In genomic region chr8:94787524-94788501, GRCm38 (mm10) we compare ENCODE assay signal across 8 mouse cellular contexts. TPM values are rescaled to one million over a fixed set of nuclear protein-coding genes. Genes with fewer than 3 reads are reported as not detected.
DNase-seq lines count a peak whose midpoint lies in the region; ATAC-seq and TF ChIP-seq lines count a peak whose summit lies in the region.

No protein-coding gene starts in this region.

- 44% methylated on average over 15 of the region's 15 CpGs for WGBS in kidney, postnatal 0 days

- H3K4me3 ChIP-seq in kidney, postnatal 0 days (replicated peaks; ENCODE audit: low read depth, low read length): no peak overlapping the region
- H3K4me3 ChIP-seq in myocyte: no peak overlapping the region

- H3K9me3 ChIP-seq in kidney, postnatal 0 days (replicated peaks; ENCODE audit: low read length): no peaks in the 10 kb centered on the region

- intact Hi-C loops in left cerebral cortex, postnatal 14 days (cut with DNase I): no loop called here

- no peaks in the 10 kb centered on the region for H3K36me3 ChIP-seq in kidney, postnatal 0 days (ENCODE audit: insufficient read depth, low read length)
- H3K36me3 ChIP-seq in myocyte (ENCODE audit: control insufficient read depth, insufficient read depth): no peaks in the 10 kb centered on the region

- H3ac ChIP-seq in myocyte (ENCODE audit: control insufficient read depth, insufficient read length): no peak overlapping the region

- H3K79me2 ChIP-seq in myocyte (ENCODE audit: control insufficient read depth, insufficient read depth): no peaks in the 10 kb centered on the region

- H3K9ac ChIP-seq in kidney, postnatal 0 days (ENCODE audit: low read depth, low read length): no peak overlapping the region

- H3K4me2 ChIP-seq in kidney, postnatal 0 days (ENCODE audit: low read length): no peak overlapping the region
- peak overlapping the region; percentile 59 for H3K4me2 ChIP-seq in myocyte (ENCODE audit: low read depth)

- ATAC-seq in erythroblast, adult 5-6 weeks (replicated peaks; ENCODE audit: low FRiP score, poor library complexity, severe bottlenecking): peak; percentile 81
- ATAC-seq in kidney, postnatal 0 days (replicated peaks; ENCODE audit: low FRiP score, low read depth): peak; percentile 59

- H3K4me1 ChIP-seq in kidney, postnatal 0 days (replicated peaks; ENCODE audit: insufficient read depth, low read length): 0 out of 2 replicates have a peak, but pooled peaks cover 8% of the 10 kb centered on the region

- peak; percentile 57 for DNase-seq in ovary, adult 18-20 months (ENCODE audit: low spot score)
- no peak for DNase-seq in ovary, postnatal 14 days (ENCODE audit: low spot score)
- DNase-seq in kidney, postnatal 0 days (ENCODE audit: low spot score): peak; percentile 79
- no peak for DNase-seq in cerebellum, postnatal 4 days (ENCODE audit: low spot score in 2 of 2)
- DNase-seq in left cerebral cortex, postnatal 14 days (ENCODE audit: low spot score in 2 of 2): no peak
- DNase-seq in embryo, embryonic 10 days (ENCODE audit: low spot score): no peak

- peak overlapping the region; percentile 38 for H3K27ac ChIP-seq in kidney, postnatal 0 days

- no peak for TF ChIP-seq POLR2A in myocyte (IDR thresholded peaks at IDR 0.05; ENCODE audit: insufficient read length, low read depth)

- TF ChIP-seq CTCF in kidney, postnatal 0 days (IDR thresholded peaks at IDR 0.05; ENCODE audit: low read depth): no peak

- no peaks in the 10 kb centered on the region for H3K27me3 ChIP-seq in kidney, postnatal 0 days (ENCODE audit: insufficient read depth, low read length)
- no peaks in the 10 kb centered on the region for H3K27me3 ChIP-seq in myocyte (ENCODE audit: control insufficient read depth, insufficient read depth, insufficient read length)

TF ChIP-seq in myocyte, 11 proteins besides CTCF, POLR2A, EP300 and RAD21:
- TF ChIP-seq USF1 (IDR thresholded peaks at IDR 0.05; ENCODE audit: low read depth) (peak; percentile 66), MYOD1 (IDR thresholded peaks at IDR 0.05; ENCODE audit: control insufficient read depth in 1 of 3, insufficient read length in 2 of 3, low read depth in 2 of 3) (no peak)

RNA-seq across cellular contexts. Expression of gene Cx3cl1, which starts 16.0 kb away (rescaled TPM):
- total RNA-seq in erythroblast, adult 5-6 weeks (2015; ENCODE audit: low replicate concordance): 0.63 TPM in 1 of 2 replicates, not detected in the other
- total RNA-seq in erythroblast, adult 5-6 weeks (2017; ENCODE audit: low replicate concordance): 0.77 and 2.4 TPM in 2 replicates
- 21.5 and 23.4 TPM in 2 replicates for polyA plus RNA-seq in kidney, postnatal 0 days (2015; fragmentation: Nextera tagmentation; extraction: Ambion mirVana)
- 8.3 TPM for polyA plus RNA-seq in myocyte (2012; fragmentation: generic; extraction: Trizol)
- 100 to 1,000 TPM; 664 to 689 TPM for total RNA-seq in left cerebral cortex, postnatal 14 days (2021)

RNA-seq across cellular contexts. Expression of gene Ccl17, which starts 22.4 kb away (rescaled TPM):
- total RNA-seq in erythroblast, adult 5-6 weeks (2015; ENCODE audit: low replicate concordance): not detected in 2 replicates
- 0.77 TPM in 1 of 2 replicates, not detected in the other for total RNA-seq in erythroblast, adult 5-6 weeks (2017; ENCODE audit: low replicate concordance)
- polyA plus RNA-seq in kidney, postnatal 0 days (2015; fragmentation: Nextera tagmentation; extraction: Ambion mirVana): 0.69 and 1.2 TPM in 2 replicates
- 0.48 TPM for polyA plus RNA-seq in myocyte (2012; fragmentation: generic; extraction: Trizol)
- total RNA-seq in left cerebral cortex, postnatal 14 days (2021): 10 to 100 TPM; 17.7 to 18.3 TPM

RNA-seq across cellular contexts. Expression of gene Ccl22, which starts 42.4 kb away (rescaled TPM):
- total RNA-seq in erythroblast, adult 5-6 weeks (2015; ENCODE audit: low replicate concordance): 1.0 and 2.5 TPM in 2 replicates
- total RNA-seq in erythroblast, adult 5-6 weeks (2017; ENCODE audit: low replicate concordance): 0.68 and 1.4 TPM in 2 replicates
- not detected in 2 replicates for polyA plus RNA-seq in kidney, postnatal 0 days (2015; fragmentation: Nextera tagmentation; extraction: Ambion mirVana)
- not detected for polyA plus RNA-seq in myocyte (2012; fragmentation: generic; extraction: Trizol)
- total RNA-seq in left cerebral cortex, postnatal 14 days (2021): not detected

RNA-seq across cellular contexts. Expression of gene Coq9, which starts 50.3 kb away (rescaled TPM):
- total RNA-seq in erythroblast, adult 5-6 weeks (2015; ENCODE audit: low replicate concordance): 4.4 and 10.7 TPM in 2 replicates
- 27.3 and 54.5 TPM in 2 replicates for total RNA-seq in erythroblast, adult 5-6 weeks (2017; ENCODE audit: low replicate concordance)
- polyA plus RNA-seq in kidney, postnatal 0 days (2015; fragmentation: Nextera tagmentation; extraction: Ambion mirVana): 101 and 108 TPM in 2 replicates
- polyA plus RNA-seq in myocyte (2012; fragmentation: generic; extraction: Trizol): 126 TPM
- total RNA-seq in left cerebral cortex, postnatal 14 days (2021): 10 to 100 TPM; 77.1 to 81.3 TPM

RNA-seq across cellular contexts. Expression of gene Ciapin1, which starts 50.3 kb away (rescaled TPM):
- total RNA-seq in erythroblast, adult 5-6 weeks (2015; ENCODE audit: low replicate concordance): 16.7 and 30.3 TPM in 2 replicates
- 27.0 and 27.2 TPM in 2 replicates for total RNA-seq in erythroblast, adult 5-6 weeks (2017; ENCODE audit: low replicate concordance)
- 112 and 129 TPM in 2 replicates for polyA plus RNA-seq in kidney, postnatal 0 days (2015; fragmentation: Nextera tagmentation; extraction: Ambion mirVana)
- polyA plus RNA-seq in myocyte (2012; fragmentation: generic; extraction: Trizol): 74.9 TPM
- total RNA-seq in left cerebral cortex, postnatal 14 days (2021): 10 to 100 TPM; 73.9 to 76.7 TPM

Comparison
In these comparisons a context has a peak if more than half of its experiments do, and no peak if none do; other contexts are left out.
1. DNase-seq: peak in ovary, adult 18-20 months (single experiment) and kidney, postnatal 0 days (single experiment); none in ovary, postnatal 14 days (single experiment), cerebellum, postnatal 4 days (0 of 2), left cerebral cortex, postnatal 14 days (0 of 2) and embryo, embryonic 10 days (single experiment).
2. RNA of gene Cx3cl1, which starts 16.0 kb away (total RNA-seq): 664 to 689 TPM in left cerebral cortex, postnatal 14 days; 0.63 to 2.4 TPM in erythroblast, adult 5-6 weeks; every median in the first group is over 100 times any median in the second.
3. RNA of gene Ccl17, which starts 22.4 kb away (total RNA-seq): 17.7 to 18.3 TPM in left cerebral cortex, postnatal 14 days; 0.77 TPM in erythroblast, adult 5-6 weeks; every median in the first group is over 10 times any median in the second.